Mouse (Mus musculus) heart, adult 2 months (tissue): ENCODE results near the gene 1700016H13Rik. TPM values are rescaled to one million over a fixed set of nuclear protein-coding genes. Genes with fewer than 3 reads are reported as not detected.

Experiments
- DNase-seq, 2 experiments: peaks; one replicate each; pipeline ENCODE4 v3.0.0; 2021
- H3K27ac ChIP-seq: fragments of 200-600 bp; 2 replicates; pipeline ENCODE4 v1.8.1; 2022
- H3K27me3 ChIP-seq: fragments of 200-500 bp; 2 replicates; pipeline ENCODE4 v1.6.1; 2012; ENCODE audit warnings: mild to moderate bottlenecking, low read length, inconsistent platforms, mixed read lengths; ENCODE audit not compliant: control insufficient read depth, insufficient read depth
- H3K36me3 ChIP-seq: fragments of 200-500 bp; 2 replicates; pipeline ENCODE4 v1.6.1; 2012; ENCODE audit warnings: low read length, inconsistent platforms; ENCODE audit not compliant: control insufficient read depth, insufficient read depth
- H3K4me1 ChIP-seq: fragments of 200-500 bp; 2 replicates; pipeline ENCODE4 v1.6.1; 2011; ENCODE audit warnings: low read length; ENCODE audit not compliant: control insufficient read depth, insufficient read depth
- H3K4me3 ChIP-seq: fragments of 200-600 bp; 2 replicates; pipeline ENCODE4 v1.8.1; 2022
- H3K79me2 ChIP-seq: fragments of 200-500 bp; replicated peaks from 2 replicates; pipeline ENCODE4 v1.6.1; 2012; ENCODE audit warnings: mild to moderate bottlenecking, inconsistent platforms, low read length, moderate library complexity, mixed read lengths; ENCODE audit not compliant: control insufficient read depth, insufficient read depth
- H3K9ac ChIP-seq: fragments of 200-500 bp; 2 replicates; pipeline ENCODE4 v1.6.1; 2012; ENCODE audit warnings: low read depth, mild to moderate bottlenecking, control low read depth, inconsistent platforms, low read length, mixed read lengths
- CTCF ChIP-seq: fragments of 200-600 bp; IDR thresholded peaks from 2 replicates; pipeline ENCODE4 v1.8.1; 2022; ENCODE audit warnings: antibody characterized with exemption, mild to moderate bottlenecking, moderate library complexity
- EP300 ChIP-seq: fragments of 200-500 bp; IDR thresholded peaks from 2 replicates; pipeline ENCODE4 v1.6.1; 2011; ENCODE audit warnings: low read depth, low read length, control low read depth; ENCODE audit not compliant: insufficient read depth
- POLR2A ChIP-seq: fragments of 200-500 bp; IDR thresholded peaks from 2 replicates; pipeline ENCODE4 v1.6.1; 2011; ENCODE audit warnings: mild to moderate bottlenecking, low read depth, low read length, control low read depth; ENCODE audit not compliant: insufficient read depth
- WGBS: fragments of 180-500 bp; shearing (Covaris S2); methylation state at CpG from one replicate; pipeline ENCODE4 v1.1.7; 2018; 5-methylcytosine and 5-hydroxymethylcytosine counted together
- intact Hi-C: fragments of 180-260 bp; cut with DNase I; formaldehyde crosslinking; loops from one replicate; pipeline ENCODE4 v1.15.1; 2025
- polyA plus RNA-seq: library from polyadenylated mRNA; depleted of rRNA; stranded (reverse); fragments of >200 nt; gene quantifications from 2 replicates; pipeline ENCODE4 v1.2.3, GENCODE M21; 2012
- total RNA-seq, 2 experiments: library from RNA; stranded (reverse); gene quantifications; 2 replicates each; pipeline ENCODE4 v1.2.3; 2021

Gene 1700016H13Rik
- total and polyA plus RNA-seq, 3 experiments, result 0.29 TPM; not detected in 2

DNA sequence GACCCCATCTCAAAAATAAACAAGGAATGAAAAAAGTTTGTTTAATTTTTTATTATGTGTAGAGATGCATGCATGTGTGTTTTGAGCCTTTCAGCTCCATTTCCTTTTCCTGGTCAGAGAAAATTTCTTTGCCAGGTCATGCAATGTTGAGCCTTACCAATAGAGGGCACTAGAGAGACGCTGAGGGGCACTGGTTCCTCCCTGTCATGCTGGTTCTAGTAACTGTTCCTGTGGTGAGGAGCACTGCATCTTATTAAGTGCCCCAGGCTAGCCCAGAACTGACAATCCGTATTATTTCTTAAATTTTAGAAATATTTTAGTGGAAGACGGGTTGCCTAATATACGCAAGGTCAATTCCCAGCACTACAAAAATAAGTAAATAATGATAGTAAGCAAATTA, 24.6 kb upstream of the 1700016H13Rik start:
- peak; percentile 68 to 75 for DNase-seq
- Histone ChIP-seq H3K27me3 (no peaks in the 10 kb centered on the region), H3K79me2 (no peaks in the 10 kb centered on the region), H3K4me1 (no peaks in the 10 kb centered on the region), H3K36me3 (no peaks in the 10 kb centered on the region), H3K4me3 (no peak overlapping the region), H3K27ac (no peak overlapping the region), H3K9ac (no peak overlapping the region)
- peak; percentile 75 for TF ChIP-seq EP300
- no peak for TF ChIP-seq POLR2A
- peak; percentile 100; the same call in 1 of the 2 replicates for TF ChIP-seq CTCF
- 38% methylated on average over 4 of the region's 4 CpGs for WGBS
- intact Hi-C loops, result loop anchor here (1.0 to 2.0 kb wide), 2 partner anchors 137 to 164 kb away; no protein-coding TSS in a partner anchor

DNA sequence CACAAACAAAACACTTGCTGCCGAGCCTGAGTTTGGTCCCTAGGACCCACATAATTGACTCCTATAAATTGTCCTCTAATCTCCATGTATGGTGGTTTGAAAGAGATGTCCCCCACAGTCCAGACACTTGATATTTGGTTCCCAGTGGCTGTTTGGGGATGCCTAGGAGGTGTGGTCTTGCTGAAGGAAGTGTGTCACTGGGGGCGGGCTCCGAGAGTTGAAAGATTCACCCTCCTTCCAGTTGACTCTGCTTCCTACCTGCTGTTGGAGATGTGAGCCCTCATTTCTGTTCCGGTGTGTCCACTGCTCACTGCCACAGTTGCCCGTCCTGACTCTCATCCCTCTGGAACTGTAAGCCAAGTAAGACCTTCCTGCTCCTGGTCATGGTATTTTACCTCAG, 23.2 kb upstream of the 1700016H13Rik start:
- no peak overlapping the region for H3K27ac ChIP-seq
- no peaks in the 10 kb centered on the region for H3K4me1 ChIP-seq
- H3K36me3 ChIP-seq, result no peaks in the 10 kb centered on the region
- TF ChIP-seq CTCF (no peak), POLR2A (no peak), EP300 (no peak)
- H3K4me3 ChIP-seq, result no peak overlapping the region
- no peak for DNase-seq
- no peaks in the 10 kb centered on the region for H3K79me2 ChIP-seq
- intact Hi-C loops, result loop anchor here (5.0 kb wide), 1 partner anchor 248 kb away; no protein-coding TSS in a partner anchor
- WGBS, result 92% methylated on average over 5 of the region's 5 CpGs
- no peaks in the 10 kb centered on the region for H3K27me3 ChIP-seq
- H3K9ac ChIP-seq, result no peak overlapping the region

DNA sequence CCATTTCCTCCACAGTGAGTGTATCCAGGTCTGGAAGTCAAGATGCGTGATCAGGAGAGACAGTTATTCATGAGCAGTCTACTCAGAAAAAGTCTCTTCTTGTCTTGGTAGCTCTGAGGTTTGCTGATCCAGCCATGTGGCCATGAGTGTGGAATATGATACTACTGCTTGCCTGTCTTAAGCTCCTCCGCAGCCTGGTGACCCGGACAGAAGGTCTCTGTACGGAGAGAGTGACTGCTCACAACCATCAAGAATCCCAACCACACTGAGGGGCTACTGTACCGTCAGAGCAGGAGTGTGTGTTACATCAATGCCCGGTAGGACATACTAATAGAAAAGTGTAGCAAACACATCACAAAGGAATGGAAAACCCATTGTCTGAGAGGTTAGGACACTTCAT, 22.1 kb upstream of the 1700016H13Rik start:
- Histone ChIP-seq H3K79me2 (no peaks in the 10 kb centered on the region), H3K27me3 (no peaks in the 10 kb centered on the region), H3K4me3 (no peak overlapping the region), H3K27ac (no peak overlapping the region), H3K4me1 (no peaks in the 10 kb centered on the region), H3K9ac (no peak overlapping the region), H3K36me3 (no peaks in the 10 kb centered on the region)
- intact Hi-C loops, result loop anchor here (5.0 kb wide), 1 partner anchor 249 kb away; no protein-coding TSS in a partner anchor
- WGBS, result 81% methylated on average over 6 of the region's 6 CpGs
- no peak for TF ChIP-seq EP300
- no peak for TF ChIP-seq CTCF
- TF ChIP-seq POLR2A, result no peak
- DNase-seq, result no peak

DNA sequence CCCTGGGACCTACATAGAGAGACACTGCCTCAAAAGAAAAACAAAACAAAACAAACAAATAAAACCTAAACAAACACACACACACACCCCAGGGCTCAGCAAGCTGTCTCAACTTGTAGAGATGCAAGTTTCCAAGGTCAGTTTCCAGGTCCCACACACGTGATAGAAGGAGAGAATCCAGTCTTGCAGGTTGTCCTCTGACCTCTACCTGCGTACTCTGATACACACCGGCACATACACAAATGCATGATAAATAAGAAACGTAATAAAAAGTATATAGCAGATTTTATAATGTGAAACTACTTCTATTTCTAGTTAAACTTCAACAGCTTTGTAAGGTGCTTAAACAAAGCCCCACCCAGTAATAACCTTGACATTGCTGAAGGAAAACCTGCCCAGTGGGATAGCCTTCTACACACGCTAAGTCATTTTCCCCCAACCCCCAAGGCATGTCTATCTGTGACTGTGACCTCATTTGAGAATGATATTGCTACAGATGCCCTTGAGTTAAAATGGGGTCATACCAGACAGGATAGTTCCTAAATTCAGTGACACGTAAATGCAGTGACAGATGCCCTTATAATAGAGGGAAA, 20.6 kb upstream of the 1700016H13Rik start:
- Histone ChIP-seq H3K79me2 (no peaks in the 10 kb centered on the region), H3K27me3 (no peaks in the 10 kb centered on the region), H3K4me1 (no peaks in the 10 kb centered on the region), H3K36me3 (no peaks in the 10 kb centered on the region), H3K9ac (no peak overlapping the region), H3K4me3 (no peak overlapping the region), H3K27ac (no peak overlapping the region)
- 85% methylated on average over 6 of the region's 6 CpGs for WGBS
- TF ChIP-seq POLR2A (no peak), CTCF (no peak), EP300 (no peak)
- intact Hi-C loops, result loop anchor here (5.0 kb wide), 1 partner anchor 251 kb away; no protein-coding TSS in a partner anchor
- DNase-seq, result no peak

DNA sequence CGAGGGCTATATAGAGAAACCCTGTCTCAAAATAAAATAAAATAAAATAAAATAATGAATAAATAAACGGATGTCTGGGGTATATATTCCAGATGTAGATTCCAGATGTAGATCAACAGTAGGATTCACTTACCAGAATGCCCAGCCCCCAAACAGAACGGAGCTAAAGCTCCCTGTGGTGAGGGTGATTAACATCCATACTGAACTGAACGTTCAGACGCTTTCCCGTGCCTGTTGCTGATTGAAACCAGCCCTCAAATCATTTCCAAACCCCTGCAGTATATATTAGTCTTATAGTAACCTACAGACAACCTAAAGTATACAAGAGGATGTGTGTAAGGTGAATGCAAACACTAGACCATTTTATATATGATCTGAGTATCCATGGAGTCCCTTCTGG, 18.7 kb upstream of the 1700016H13Rik start:
- H3K36me3 ChIP-seq, result no peaks in the 10 kb centered on the region
- TF ChIP-seq POLR2A, result no peak
- TF ChIP-seq EP300, result no peak
- TF ChIP-seq CTCF, result no peak
- H3K27ac ChIP-seq, result no peak overlapping the region
- intact Hi-C loops, result no loop called here
- no peak overlapping the region for H3K9ac ChIP-seq
- H3K4me3 ChIP-seq, result no peak overlapping the region
- no peaks in the 10 kb centered on the region for H3K27me3 ChIP-seq
- DNase-seq, result no peak
- no peaks in the 10 kb centered on the region for H3K4me1 ChIP-seq
- 72% methylated on average over 6 of the region's 6 CpGs for WGBS
- no peaks in the 10 kb centered on the region for H3K79me2 ChIP-seq

DNA sequence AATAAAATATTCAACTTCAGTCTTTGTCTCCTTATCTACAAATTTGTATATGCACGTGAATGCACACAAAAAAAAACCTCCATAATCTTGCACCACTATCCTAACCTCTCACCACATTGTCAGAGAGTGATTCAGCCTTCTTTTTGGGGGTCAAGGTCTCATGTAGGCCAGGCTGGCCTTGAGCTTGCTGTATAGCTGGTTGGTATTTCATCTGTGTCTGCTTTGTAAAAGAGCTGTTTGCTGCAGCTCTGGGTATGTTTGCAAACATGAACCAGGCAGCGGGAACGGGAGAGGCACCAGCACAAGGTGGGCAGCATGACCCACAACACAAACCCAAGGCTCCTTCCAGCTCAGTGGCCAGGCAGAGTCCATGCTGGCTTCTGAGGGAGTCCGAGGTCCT, 17.8 kb upstream of the 1700016H13Rik start:
- H3K4me3 ChIP-seq, result no peak overlapping the region
- no peak for TF ChIP-seq POLR2A
- no peak for TF ChIP-seq EP300
- no peak for TF ChIP-seq CTCF

More for the DNA sequence above, 17.8 kb upstream of the 1700016H13Rik start:
- no peak for DNase-seq
- Histone ChIP-seq H3K27ac (no peak overlapping the region), H3K27me3 (no peaks in the 10 kb centered on the region), H3K79me2 (no peaks in the 10 kb centered on the region), H3K36me3 (no peaks in the 10 kb centered on the region), H3K4me1 (no peaks in the 10 kb centered on the region), H3K9ac (no peak overlapping the region)
- 80% methylated on average over 4 of the region's 4 CpGs for WGBS
- intact Hi-C loops, result no loop called here
